15 mouse cellular contexts compared by ENCODE assay signal in the genomic region with DNA sequence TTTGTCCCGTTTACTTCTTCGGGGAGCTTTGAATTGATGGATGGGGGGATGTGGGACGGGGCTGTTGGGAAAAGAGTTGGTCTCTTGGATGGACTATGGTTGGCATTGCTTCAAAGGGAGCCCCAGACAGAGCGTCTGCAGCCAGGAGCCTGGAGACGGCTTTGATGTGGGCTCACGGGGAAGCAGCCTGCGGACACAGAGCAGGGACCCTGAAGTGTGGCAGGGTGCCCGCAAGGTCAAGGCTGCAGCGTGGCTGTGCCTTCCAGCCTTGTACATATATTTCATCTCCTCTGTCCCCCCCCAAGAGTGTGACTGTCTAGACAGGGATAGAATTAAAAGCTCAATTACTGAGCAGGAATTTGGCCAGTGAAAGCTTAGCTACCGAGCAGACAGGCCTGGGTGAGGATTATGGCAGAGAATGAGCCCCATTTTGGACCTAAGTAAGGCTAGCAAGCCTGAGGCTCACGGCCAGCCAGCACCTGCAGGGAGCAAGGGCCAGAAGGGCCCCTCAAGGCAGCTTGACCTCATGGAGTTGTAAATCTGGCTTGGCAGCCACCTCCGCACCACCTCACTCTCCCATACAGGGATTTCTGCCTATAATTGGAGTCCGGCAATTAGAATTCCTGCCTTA. TPM values are rescaled to one million over a fixed set of nuclear protein-coding genes. Genes with fewer than 3 reads are reported as not detected.
DNase-seq lines count a peak whose midpoint lies in the region; ATAC-seq and TF ChIP-seq lines count a peak whose summit lies in the region.
"Had no signal": no experiment of that assay in that cellular context is flagged by ENCODE, and none has a peak within 500 bp of the region (broad histone marks: within the 10 kb centered on the region; RNA-seq: fewer than 3 reads in every experiment).

No protein-coding gene starts in this region.

- H3K9me3 ChIP-seq in forebrain, embryonic 10.5 days = no peaks in the 10 kb centered on the region
- H3K9me3 ChIP-seq in forebrain, embryonic 11.5 days (ENCODE audit: control insufficient read depth, low read length) = no peaks in the 10 kb centered on the region
- no peaks in the 10 kb centered on the region for H3K9me3 ChIP-seq in forebrain, postnatal 0 days (ENCODE audit: low read length)
- H3K9me3 ChIP-seq: stomach, embryonic 15.5 days had no signal

- TF ChIP-seq CTCF in forebrain, postnatal 0 days (IDR thresholded peaks at IDR 0.05; ENCODE audit: low read depth) = no peak

- H3K27ac ChIP-seq in forebrain, embryonic 10.5 days = peak overlapping the region; percentile 12; the same call in 1 of the 2 replicates
- no peak overlapping the region for H3K27ac ChIP-seq in forebrain, embryonic 11.5 days (ENCODE audit: low read depth, low read length)
- H3K27ac ChIP-seq in forebrain, postnatal 0 days (ENCODE audit: low read depth, low read length) = no peak overlapping the region
- H3K27ac ChIP-seq: macrophage; stomach, embryonic 15.5 days had no signal

- no peak overlapping the region for H3K4me2 ChIP-seq in forebrain, embryonic 11.5 days (ENCODE audit: low read depth, low read length, severe bottlenecking)
- H3K4me2 ChIP-seq in forebrain, postnatal 0 days (ENCODE audit: low read depth) = no peak overlapping the region
- H3K4me2 ChIP-seq: stomach, embryonic 15.5 days had no signal

- H3K36me3 ChIP-seq in forebrain, embryonic 10.5 days (replicated peaks) = no peaks in the 10 kb centered on the region
- H3K36me3 ChIP-seq in forebrain, embryonic 11.5 days (ENCODE audit: control insufficient read depth, insufficient read depth, low read length) = no peaks in the 10 kb centered on the region
- no peaks in the 10 kb centered on the region for H3K36me3 ChIP-seq in forebrain, postnatal 0 days (ENCODE audit: insufficient read depth)
- H3K36me3 ChIP-seq: stomach, embryonic 15.5 days had no signal

- intact Hi-C loops in left cerebral cortex, postnatal 10 days (cut with DNase I) = no loop called here

- H3K4me3 ChIP-seq in forebrain, embryonic 10.5 days = no peak overlapping the region
- no peak overlapping the region for H3K4me3 ChIP-seq in forebrain, embryonic 11.5 days (ENCODE audit: low read depth, low read length)
- H3K4me3 ChIP-seq in forebrain, postnatal 0 days (ENCODE audit: low read depth, low read length) = no peak overlapping the region
- H3K4me3 ChIP-seq: stomach, embryonic 15.5 days had no signal

- ATAC-seq in forebrain, embryonic 11.5 days (replicated peaks; ENCODE audit: low FRiP score) = no peak
- peak; percentile 25; the same call in 1 of the 2 replicates for ATAC-seq in forebrain, postnatal 0 days
- ATAC-seq in monocyte, adult 5-6 weeks (replicated peaks; ENCODE audit: insufficient number of reproducible peaks, low FRiP score, low TSS enrichment, poor library complexity, severe bottlenecking) = no peak

- no peak for DNase-seq in forebrain, embryonic 10.5 days (ENCODE audit: extremely low spot score, low spot score)
- no peak for DNase-seq in forebrain, embryonic 11.5 days (ENCODE audit: low spot score)
- DNase-seq in left cerebral cortex, postnatal 10 days (ENCODE audit: extremely low spot score in 1 of 2, low spot score in 2 of 2) = peak; percentile 51 to 84
- DNase-seq in left cerebral cortex, adult 18-20 months (ENCODE audit: low spot score in 2 of 2) = no peak
- DNase-seq in adrenal gland, adult 8-10 months = peak; percentile 62
- no peak for DNase-seq in forebrain, postnatal 0 days
- no peak for DNase-seq in kidney, adult 9 months
- DNase-seq: cerebellum, adult 9-10 months had no signal

- H3K9ac ChIP-seq in forebrain, embryonic 11.5 days (ENCODE audit: low read length) = no peak overlapping the region
- H3K9ac ChIP-seq in forebrain, postnatal 0 days = no peak overlapping the region
- H3K9ac ChIP-seq: stomach, embryonic 15.5 days had no signal

- 74% methylated on average over 13 of the region's 13 CpGs for WGBS in forebrain, embryonic 10.5 days
- 63% methylated on average over 13 of the region's 13 CpGs for WGBS in forebrain, embryonic 11.5 days
- WGBS in forebrain, postnatal 0 days = 36% methylated on average over 13 of the region's 13 CpGs

- H3K4me1 ChIP-seq in forebrain, embryonic 10.5 days = peaks cover 16% of the 10 kb centered on the region
- no peaks in the 10 kb centered on the region for H3K4me1 ChIP-seq in forebrain, embryonic 11.5 days (replicated peaks; ENCODE audit: control insufficient read depth, insufficient read depth, low read length)
- no peaks in the 10 kb centered on the region for H3K4me1 ChIP-seq in forebrain, postnatal 0 days (ENCODE audit: insufficient read depth)

- H3K27me3 ChIP-seq in forebrain, embryonic 10.5 days (ENCODE audit: poor library complexity, severe bottlenecking) = no peaks in the 10 kb centered on the region
- H3K27me3 ChIP-seq in forebrain, embryonic 11.5 days (ENCODE audit: control insufficient read depth, insufficient read depth, low read length) = no peaks in the 10 kb centered on the region
- no peaks in the 10 kb centered on the region; the same call in 1 of the 2 replicates for H3K27me3 ChIP-seq in forebrain, postnatal 0 days (ENCODE audit: insufficient read depth, low read length)
- H3K27me3 ChIP-seq: stomach, embryonic 15.5 days had no signal

RNA-seq across cellular contexts. Expression of a gene that starts 40.5 kb away (rescaled TPM):
- 1.4 and 2.1 TPM in 2 replicates for polyA plus RNA-seq in forebrain, embryonic 10.5 days (2016; fragmentation: Nextera tagmentation; extraction: Ambion mirVana)
- polyA plus RNA-seq in forebrain, embryonic 11.5 days (2014; fragmentation: Nextera tagmentation; extraction: Ambion mirVana) = 2.7 and 4.2 TPM in 2 replicates
- 100 to 1,000 TPM; 139 to 187 TPM for total RNA-seq in left cerebral cortex, postnatal 10 days (2021)
- 100 to 1,000 TPM; 179 to 186 TPM for total RNA-seq in left cerebral cortex, adult 18-20 months (2021)
- 10 to 100 TPM; 33.0 to 88.6 (median 61.0) TPM for total RNA-seq in adrenal gland, adult 8-10 months (2022)
- 30.4 and 36.2 TPM in 2 replicates for total RNA-seq in forebrain, postnatal 0 days (2014; rRNA removed)
- polyA plus RNA-seq in forebrain, postnatal 0 days (2015; fragmentation: Nextera tagmentation; extraction: Ambion mirVana) = 31.7 and 37.3 TPM in 2 replicates
- 0.39 TPM in 1 of 3 replicates, not detected in the others for total RNA-seq in monocyte, adult 5-6 weeks (2017)
- total RNA-seq: hematopoietic stem cell, adult 5-6 weeks; neutrophil, adult 5-6 weeks had no signal

RNA-seq across cellular contexts. Expression of a gene that starts 55.4 kb away (rescaled TPM):
- polyA plus RNA-seq in forebrain, embryonic 10.5 days (2016; fragmentation: Nextera tagmentation; extraction: Ambion mirVana) = not detected in 2 replicates
- polyA plus RNA-seq in forebrain, embryonic 11.5 days (2014; fragmentation: Nextera tagmentation; extraction: Ambion mirVana) = not detected in 2 replicates
- total RNA-seq in left cerebral cortex, postnatal 10 days (2021) = not detected
- total RNA-seq in left cerebral cortex, adult 18-20 months (2021) = not detected
- not detected for total RNA-seq in adrenal gland, adult 8-10 months (2022)
- not detected in 2 replicates for total RNA-seq in forebrain, postnatal 0 days (2014; rRNA removed)
- polyA plus RNA-seq in forebrain, postnatal 0 days (2015; fragmentation: Nextera tagmentation; extraction: Ambion mirVana) = not detected in 2 replicates
- not detected in 3 replicates for total RNA-seq in monocyte, adult 5-6 weeks (2017)
- total RNA-seq: hematopoietic stem cell, adult 5-6 weeks; layer of hippocampus, adult 8-10 months; neutrophil, adult 5-6 weeks had no signal
- polyA plus RNA-seq: frontal cortex, adult 2 months; macrophage had no signal

Comparison
In these comparisons a context has a peak if more than half of its experiments do, and no peak if none do; other contexts are left out.
1. DNase-seq: peak in left cerebral cortex, postnatal 10 days (2 of 2) and adrenal gland, adult 8-10 months (single experiment); none in forebrain, embryonic 10.5 days (single experiment), forebrain, embryonic 11.5 days (single experiment), left cerebral cortex, adult 18-20 months (0 of 2), forebrain, postnatal 0 days (single experiment) and kidney, adult 9 months (single experiment).
2. RNA of a gene that starts 40.5 kb away (total RNA-seq): 139 to 187 TPM in left cerebral cortex, postnatal 10 days, 179 to 186 TPM in left cerebral cortex, adult 18-20 months, 33.0 to 88.6 TPM in adrenal gland, adult 8-10 months and 30.4 to 36.2 TPM in forebrain, postnatal 0 days; 0.39 TPM in monocyte, adult 5-6 weeks; every median in the first group is over 10 times any median in the second.